Mouse (Mus musculus): Measurements from ENCODE around the gene Surf4. TPM values are rescaled to one million over a fixed set of nuclear protein-coding genes. Genes with fewer than 3 reads are reported as not detected.
A peak's percentile ranks its signal among the peaks of the same experiment; 100 is the strongest.

Surf4 gene
- total RNA-seq, 1 experiment, result 234 TPM

DNA sequence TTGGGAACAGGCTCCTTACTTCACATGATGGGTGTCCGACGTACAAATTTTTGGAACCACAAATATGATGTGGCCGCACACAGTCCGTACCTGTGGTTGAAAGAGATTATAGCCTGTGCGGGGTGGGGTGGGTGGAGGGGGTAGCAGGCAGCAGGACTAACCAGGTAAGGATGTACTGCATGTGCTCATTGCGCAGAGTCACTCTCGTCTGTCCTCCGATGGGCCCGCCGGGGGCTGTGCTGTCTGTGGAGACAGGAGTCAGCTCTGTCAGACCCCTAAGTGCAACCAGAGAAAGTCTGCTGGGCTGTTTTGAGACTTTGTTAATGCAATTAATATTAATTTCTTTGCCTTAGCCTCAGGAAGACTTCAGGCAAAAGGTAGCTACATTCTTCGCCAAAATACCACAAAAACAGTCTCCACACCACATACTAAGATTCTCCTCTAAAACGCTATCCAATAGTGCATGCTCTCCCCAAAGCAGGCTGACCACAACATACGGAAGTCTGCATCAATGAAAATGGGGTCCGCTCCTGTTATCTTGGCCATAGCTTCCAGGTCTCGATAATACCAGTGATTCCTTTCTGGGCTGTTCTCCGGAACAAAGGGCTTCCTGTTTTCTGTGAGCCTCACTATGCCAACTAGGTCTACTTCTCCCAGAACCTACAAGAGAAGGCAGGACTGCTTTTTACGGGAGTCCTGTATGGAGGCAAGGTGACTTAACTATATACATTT lies 20.1 kb downstream of the Surf4 start:
- no peaks in the 10 kb centered on the region for H3K9me3 ChIP-seq (ENCODE audit: control insufficient read depth, insufficient read depth, low read depth, low read length)
- H3K27ac ChIP-seq (ENCODE audit: insufficient read depth, low read depth, low read length, poor library complexity, severe bottlenecking), result 0 out of 2 replicates have a peak overlapping the region, but pooled peaks have one; percentile 9
- peaks cover 0 to 9% of the 10 kb centered on the region in 2 experiments; a peak in 1 of 4 replicates for H3K4me1 ChIP-seq (ENCODE audit: control insufficient read depth in 2 of 2, insufficient read depth in 2 of 2, low read length in 2 of 2, poor library complexity in 1 of 2)
- peaks cover 48% of the 10 kb centered on the region for H3K36me3 ChIP-seq (ENCODE audit: control insufficient read depth, insufficient read depth, low read length, poor library complexity, severe bottlenecking)
- no peak for TF ChIP-seq CHD2 (IDR thresholded peaks at IDR 0.05; ENCODE audit: low read depth, low read length)
- no peak for TF ChIP-seq ZNF384 (IDR thresholded peaks at IDR 0.05; ENCODE audit: low read depth, low read length)
- TF ChIP-seq MAFK (IDR thresholded peaks at IDR 0.05; ENCODE audit: insufficient read depth, low read depth, low read length), result no peak
- no peak for TF ChIP-seq ZC3H11A (IDR thresholded peaks at IDR 0.05; ENCODE audit: borderline replicate concordance, low read depth, low read length)
- TF ChIP-seq HCFC1 (IDR thresholded peaks at IDR 0.05; ENCODE audit: borderline replicate concordance, insufficient read depth, low read length), result no peak
- in situ Hi-C loops (cut with MboI; ENCODE audit: low sequenced_read_pairs in 2 of 2, unreplicated experiment in 2 of 2), result loop anchor here in 1 of 2 experiments (25.0 kb wide), 1 partner anchor 476 kb away; the partner anchor contains the start of gene Sec16a
- H3K9ac ChIP-seq (ENCODE audit: insufficient read depth, low read depth, low read length, poor library complexity, severe bottlenecking), result peak overlapping the region; percentile 24; the same call in 1 of the 2 replicates
- no peak for DNase-seq (ENCODE audit: low read depth, low spot score)
- H3K4me3 ChIP-seq (ENCODE audit: insufficient read depth in 1 of 2, low read depth in 1 of 2, low read length in 2 of 2, poor library complexity in 1 of 2, severe bottlenecking in 1 of 2), result peak overlapping the region in 1 of 2 experiments; percentile 36; a peak in 2 of 4 replicates

DNA sequence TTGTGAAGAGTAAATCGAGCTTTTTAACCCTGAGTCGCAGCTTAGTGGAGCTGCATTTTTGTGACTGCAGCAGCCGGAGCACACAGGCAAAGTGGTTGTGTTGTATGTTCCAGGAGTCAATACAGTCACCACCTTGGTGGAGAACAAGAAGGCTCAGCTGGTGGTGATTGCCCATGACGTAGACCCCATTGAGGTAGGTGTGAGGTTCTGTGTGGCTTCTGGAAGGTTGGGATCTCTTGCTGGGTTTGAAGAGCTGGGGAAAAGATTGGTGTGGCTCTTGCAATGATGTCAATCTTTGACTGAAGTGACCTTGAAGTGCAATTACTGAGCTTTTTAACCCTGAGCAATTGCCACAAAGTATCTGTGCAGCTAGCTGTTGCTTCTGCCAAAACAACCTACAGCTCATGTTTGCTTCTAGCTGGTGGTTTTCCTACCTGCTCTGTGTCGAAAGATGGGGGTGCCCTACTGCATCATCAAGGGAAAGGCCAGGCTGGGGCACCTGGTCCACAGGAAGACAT lies 21.4 kb downstream of the Surf4 start:
- Histone ChIP-seq H3K4me3 (ENCODE audit: insufficient read depth in 1 of 2, low read depth in 1 of 2, low read length in 2 of 2, poor library complexity in 1 of 2, severe bottlenecking in 1 of 2) (peak overlapping the region; percentile 91 to 94), H3K4me1 (ENCODE audit: control insufficient read depth in 2 of 2, insufficient read depth in 2 of 2, low read length in 2 of 2, poor library complexity in 1 of 2) (peaks cover 0 to 8% of the 10 kb centered on the region in 2 experiments; a peak in 1 of 4 replicates), H3K9me3 (ENCODE audit: control insufficient read depth, insufficient read depth, low read depth, low read length) (no peaks in the 10 kb centered on the region), H3K9ac (ENCODE audit: insufficient read depth, low read depth, low read length, poor library complexity, severe bottlenecking) (peak overlapping the region; percentile 99), H3K36me3 (ENCODE audit: control insufficient read depth, insufficient read depth, low read length, poor library complexity, severe bottlenecking) (peaks cover 50% of the 10 kb centered on the region), H3K27ac (ENCODE audit: insufficient read depth, low read depth, low read length, poor library complexity, severe bottlenecking) (no peak overlapping the region)
- DNase-seq (ENCODE audit: low read depth, low spot score), result no peak
- TF ChIP-seq HCFC1 (IDR thresholded peaks at IDR 0.05; ENCODE audit: borderline replicate concordance, insufficient read depth, low read length) (no peak), ZNF384 (IDR thresholded peaks at IDR 0.05; ENCODE audit: low read depth, low read length) (no peak)
- in situ Hi-C loops (cut with MboI; ENCODE audit: low sequenced_read_pairs in 2 of 2, unreplicated experiment in 2 of 2), result loop anchor here in 1 of 2 experiments (25.0 kb wide), 1 partner anchor 475 kb away; the partner anchor contains the start of gene Sec16a

DNA sequence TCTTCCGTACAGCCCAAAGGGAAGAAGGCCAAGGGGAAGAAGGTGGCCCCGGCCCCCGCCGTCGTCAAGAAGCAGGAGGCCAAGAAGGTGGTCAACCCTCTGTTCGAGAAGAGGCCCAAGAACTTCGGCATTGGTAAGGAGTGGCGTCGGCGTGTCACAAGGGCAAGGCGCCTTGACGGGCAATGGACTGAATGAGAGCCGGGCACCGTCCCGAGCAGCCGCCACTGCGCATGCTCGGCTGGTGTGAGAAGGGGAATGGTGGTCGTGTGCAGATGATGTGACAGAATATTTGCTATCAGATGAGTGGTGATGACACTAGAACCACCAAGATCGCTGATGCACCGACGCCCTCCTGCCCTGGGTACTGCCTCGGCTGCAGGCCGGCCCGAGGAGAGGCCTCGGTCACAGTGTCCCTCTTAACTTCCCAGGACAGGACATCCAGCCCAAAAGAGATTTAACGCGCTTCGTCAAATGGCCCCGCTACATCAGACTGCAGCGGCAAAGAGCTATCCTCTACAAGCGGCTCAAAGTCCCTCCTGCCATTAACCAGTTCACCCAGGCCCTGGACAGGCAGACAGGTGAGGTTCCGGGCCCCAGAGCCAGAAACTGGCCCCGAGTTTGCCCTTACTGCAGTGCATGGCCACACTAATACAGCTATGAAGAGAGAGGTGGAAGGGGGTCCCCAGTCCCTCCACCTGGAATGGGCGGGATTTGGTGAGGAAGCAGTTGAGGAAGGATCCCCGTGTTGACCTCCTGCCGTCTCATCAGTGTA lies 22.5 kb downstream of the Surf4 start:
- Histone ChIP-seq H3K9ac (ENCODE audit: insufficient read depth, low read depth, low read length, poor library complexity, severe bottlenecking) (peak overlapping the region; percentile 99), H3K9me3 (ENCODE audit: control insufficient read depth, insufficient read depth, low read depth, low read length) (no peaks in the 10 kb centered on the region), H3K36me3 (ENCODE audit: control insufficient read depth, insufficient read depth, low read length, poor library complexity, severe bottlenecking) (peaks cover 55% of the 10 kb centered on the region), H3K4me1 (ENCODE audit: control insufficient read depth in 2 of 2, insufficient read depth in 2 of 2, low read length in 2 of 2, poor library complexity in 1 of 2) (peaks cover 0 to 5% of the 10 kb centered on the region in 2 experiments; a peak in 1 of 4 replicates), H3K27ac (ENCODE audit: insufficient read depth, low read depth, low read length, poor library complexity, severe bottlenecking) (peak overlapping the region; percentile 92), H3K4me3 (ENCODE audit: insufficient read depth in 1 of 2, low read depth in 1 of 2, low read length in 2 of 2, poor library complexity in 1 of 2, severe bottlenecking in 1 of 2) (peak overlapping the region; percentile 91 to 94)
- TF ChIP-seq ZNF384 (IDR thresholded peaks at IDR 0.05; ENCODE audit: low read depth, low read length) (no peak), ZC3H11A (IDR thresholded peaks at IDR 0.05; ENCODE audit: borderline replicate concordance, low read depth, low read length) (no peak), MAFK (IDR thresholded peaks at IDR 0.05; ENCODE audit: insufficient read depth, low read depth, low read length) (no peak), CHD2 (IDR thresholded peaks at IDR 0.05; ENCODE audit: low read depth, low read length) (no peak), HCFC1 (IDR thresholded peaks at IDR 0.05; ENCODE audit: borderline replicate concordance, insufficient read depth, low read length) (no peak)
- DNase-seq (ENCODE audit: low read depth, low spot score), result no peak
- in situ Hi-C loops (cut with MboI; ENCODE audit: low sequenced_read_pairs in 2 of 2, unreplicated experiment in 2 of 2), result loop anchor here in 1 of 2 experiments (25.0 kb wide), 1 partner anchor 474 kb away; the partner anchor contains the start of gene Sec16a

DNA sequence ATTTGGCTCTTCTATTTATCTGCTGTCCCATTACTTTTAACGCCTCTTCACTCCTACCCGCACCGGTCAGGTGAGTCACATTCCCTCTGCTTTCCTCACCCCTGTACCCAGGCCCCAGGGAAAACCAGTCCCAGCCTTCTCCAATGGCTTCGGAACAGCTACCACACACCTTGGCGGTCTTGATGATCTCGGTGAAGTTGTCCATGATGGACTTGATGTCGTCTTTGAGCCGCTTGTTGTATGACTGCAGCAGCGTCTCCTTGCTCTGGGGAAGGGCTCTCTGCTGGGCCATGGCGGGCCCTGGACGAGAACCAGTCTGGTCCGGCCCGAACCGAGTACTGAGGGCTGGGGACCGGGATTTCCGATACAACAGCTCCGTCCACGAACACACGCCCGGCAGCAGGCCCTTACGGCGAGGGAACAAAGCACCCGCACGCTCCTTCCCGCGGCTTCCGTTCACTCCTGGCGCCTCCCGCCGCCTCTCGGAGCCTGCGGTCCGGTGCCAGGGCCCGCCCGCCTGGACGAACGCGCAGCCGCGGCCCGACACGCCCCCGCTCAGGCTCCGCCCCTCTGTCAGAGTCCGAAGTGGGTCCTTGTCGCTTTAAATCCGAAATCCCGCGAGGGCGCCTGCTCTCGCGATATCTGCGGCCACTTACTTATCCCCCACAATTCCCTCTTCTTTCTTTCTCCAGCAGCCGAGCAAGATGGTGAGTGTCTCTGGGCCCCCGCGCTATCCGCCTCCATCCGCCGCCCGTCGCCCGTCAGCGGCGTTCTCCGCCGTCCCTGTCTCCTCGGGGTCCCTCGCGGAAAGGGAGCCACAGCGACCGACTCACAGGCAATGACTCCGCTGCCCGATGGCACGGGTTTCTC lies 23.4 kb downstream of the Surf4 start, which contains the start of the genes Med22 and Rpl7a:
Med22 (minus strand) TSS at position 554 of the 870 bp plus-strand sequence.
Rpl7a (plus strand) TSS at position 641 of the 870 bp plus-strand sequence.
- peak within 1 kb of the TSS; percentile 92 for H3K27ac ChIP-seq (ENCODE audit: insufficient read depth, low read depth, low read length, poor library complexity, severe bottlenecking)
- H3K36me3 ChIP-seq (ENCODE audit: control insufficient read depth, insufficient read depth, low read length, poor library complexity, severe bottlenecking), result peaks cover 62% of the 10 kb centered on the region
- H3K4me3 ChIP-seq (ENCODE audit: insufficient read depth in 1 of 2, low read depth in 1 of 2, low read length in 2 of 2, poor library complexity in 1 of 2, severe bottlenecking in 1 of 2), result peak within 1 kb of the TSS; percentile 91 to 94
- H3K9ac ChIP-seq (ENCODE audit: insufficient read depth, low read depth, low read length, poor library complexity, severe bottlenecking), result peak within 1 kb of the TSS; percentile 99
- TF ChIP-seq MAFK (IDR thresholded peaks at IDR 0.05; ENCODE audit: insufficient read depth, low read depth, low read length) (no peak), ZC3H11A (IDR thresholded peaks at IDR 0.05; ENCODE audit: borderline replicate concordance, low read depth, low read length) (no peak), CHD2 (IDR thresholded peaks at IDR 0.05; ENCODE audit: low read depth, low read length) (peak; percentile 99), HCFC1 (IDR thresholded peaks at IDR 0.05; ENCODE audit: borderline replicate concordance, insufficient read depth, low read length) (peak; percentile 52; the same call in 1 of the 2 replicates)
- no peaks in the 10 kb centered on the region for H3K9me3 ChIP-seq (ENCODE audit: control insufficient read depth, insufficient read depth, low read depth, low read length)
- peak; percentile 97 for DNase-seq (ENCODE audit: low read depth, low spot score)
- in situ Hi-C loops (cut with MboI; ENCODE audit: low sequenced_read_pairs in 2 of 2, unreplicated experiment in 2 of 2), result loop anchor here in 1 of 2 experiments (25.0 kb wide), 1 partner anchor 473 kb away; the partner anchor contains the start of gene Sec16a
- H3K4me1 ChIP-seq (ENCODE audit: control insufficient read depth in 2 of 2, insufficient read depth in 2 of 2, low read length in 2 of 2, poor library complexity in 1 of 2), result peaks cover 0 to 5% of the 10 kb centered on the region in 2 experiments; a peak in 1 of 4 replicates

Measured in ES-E14 (cell line).